Mouse (Mus musculus) stomach, embryonic 16.5 days (tissue): ENCODE data around the gene Tdrd7. TPM values are rescaled to one million over a fixed set of nuclear protein-coding genes. Genes with fewer than 3 reads are reported as not detected.
A peak's percentile ranks its signal among the peaks of the same experiment; 100 is the strongest.

ENCODE experiments used
- ATAC-seq: fragments of 200-750 bp; cut with Nextera tagmentation; 2 replicates; pipeline ENCODE4 v1.8.0; 2017; ENCODE audit warnings: moderate number of reproducible peaks, moderate TSS enrichment; ENCODE audit not compliant: insufficient read depth, low FRiP score
- H3K27ac ChIP-seq: fragments of 300-500 bp; sonication (generic); 2 replicates; pipeline ENCODE4 v1.5.1; 2014; ENCODE audit warnings: low read length
- H3K27me3 ChIP-seq: fragments of 300-500 bp; sonication (generic); 2 replicates; pipeline ENCODE4 v1.6.1; 2014; ENCODE audit warnings: low read length, control low read depth, mixed read lengths; ENCODE audit not compliant: control insufficient read depth, insufficient read depth
- H3K36me3 ChIP-seq: fragments of 300-500 bp; sonication (generic); 2 replicates; pipeline ENCODE4 v1.6.1; 2014; ENCODE audit warnings: low read length; ENCODE audit not compliant: control insufficient read depth, insufficient read depth
- H3K4me1 ChIP-seq: fragments of 300-500 bp; sonication (generic); 2 replicates; pipeline ENCODE4 v1.6.1; 2014; ENCODE audit warnings: low read length, control low read depth, mixed read lengths; ENCODE audit not compliant: control insufficient read depth, insufficient read depth
- H3K4me2 ChIP-seq: fragments of 300-500 bp; sonication (generic); 2 replicates; pipeline ENCODE4 v1.6.1; 2014; ENCODE audit warnings: low read depth, low read length, mixed read lengths
- H3K4me3 ChIP-seq: fragments of 300-500 bp; sonication (generic); replicated peaks from 2 replicates; pipeline ENCODE4 v1.5.1; 2014; ENCODE audit warnings: mild to moderate bottlenecking, low read length
- H3K9ac ChIP-seq: fragments of 300-500 bp; sonication (generic); 2 replicates; pipeline ENCODE4 v1.6.1; 2014; ENCODE audit warnings: low read length
- H3K9me3 ChIP-seq: fragments of 300-500 bp; sonication (generic); replicated peaks from 2 replicates; pipeline ENCODE4 v1.6.1; 2016; ENCODE audit warnings: low read length, control low read depth; ENCODE audit not compliant: control insufficient read depth
- WGBS: fragments of 180-500 bp; shearing (Covaris S2); extraction: QIAGEN DNeasy Blood & Tissue Kit; methylation state at CpG from one replicate; pipeline ENCODE4 v1.1.7; 2014; 5-methylcytosine and 5-hydroxymethylcytosine counted together
- polyA plus RNA-seq: library from polyadenylated mRNA; unstranded; fragments of >200 nt; fragmentation: Nextera tagmentation; extraction: Ambion mirVana; gene quantifications from 2 replicates; pipeline ENCODE4 v1.2.1, GENCODE M21; 2015

Tdrd7 gene
- polyA plus RNA-seq: 22.6 and 24.5 TPM in 2 replicates

- Histone ChIP-seq H3K9me3 (no peaks in the 10 kb centered on the region), H3K27me3 (no peaks in the 10 kb centered on the region), H3K4me2 (peak within 1 kb of the TSS; percentile 36), H3K4me1 (peaks cover 19% of the 10 kb centered on the region), H3K36me3 (no peaks in the 10 kb centered on the region), H3K9ac (0 out of 2 replicates have a peak within 1 kb of the TSS, but pooled peaks have one; percentile 18), H3K27ac (peak within 1 kb of the TSS; percentile 87), H3K4me3 (peak within 1 kb of the TSS; percentile 15; the same call in 1 of the 2 replicates)
- 51% methylated on average over 10 of the region's 10 CpGs for WGBS
- peak; percentile 61; the same call in 1 of the 2 replicates for ATAC-seq
These were observed at the start of gene Tdrd7 for GRCm38 (mm10) chr4:45964771-45965439. TSS of gene Tdrd7 (plus strand) at chr4:45965334.

- H3K4me1 ChIP-seq: no peaks in the 10 kb centered on the region
- H3K27me3 ChIP-seq: no peaks in the 10 kb centered on the region
- H3K4me2 ChIP-seq: no peak overlapping the region
- no peaks in the 10 kb centered on the region for H3K36me3 ChIP-seq
- no peak overlapping the region for H3K4me3 ChIP-seq
- H3K9me3 ChIP-seq: no peaks in the 10 kb centered on the region
- 72% methylated on average over 7 of the region's 7 CpGs for WGBS
- no peak overlapping the region for H3K9ac ChIP-seq
- H3K27ac ChIP-seq: no peak overlapping the region
- no peak for ATAC-seq
These were observed 48.0 kb upstream of the Tdrd7 start for GRCm38 (mm10) chr4:45917091-45917490.

- WGBS: 77% methylated on average over 10 of the region's 10 CpGs
- Histone ChIP-seq H3K4me3 (no peak overlapping the region), H3K27me3 (no peaks in the 10 kb centered on the region), H3K27ac (no peak overlapping the region), H3K36me3 (no peaks in the 10 kb centered on the region), H3K9ac (no peak overlapping the region), H3K4me2 (no peak overlapping the region), H3K4me1 (no peaks in the 10 kb centered on the region), H3K9me3 (no peaks in the 10 kb centered on the region)
- no peak for ATAC-seq
These were observed 43.3 kb upstream of the Tdrd7 start for GRCm38 (mm10) chr4:45921663-45922435.

GRCm38 (mm10) chr4:45924011-45924410 lies 41.1 kb upstream of the Tdrd7 start:
- H3K27me3 ChIP-seq: no peaks in the 10 kb centered on the region
- no peak for ATAC-seq
- H3K36me3 ChIP-seq: no peaks in the 10 kb centered on the region
- no peak overlapping the region for H3K9ac ChIP-seq
- H3K4me2 ChIP-seq: no peak overlapping the region
- no peaks in the 10 kb centered on the region for H3K9me3 ChIP-seq
- no peak overlapping the region for H3K4me3 ChIP-seq
- H3K4me1 ChIP-seq: no peaks in the 10 kb centered on the region
- no peak overlapping the region for H3K27ac ChIP-seq
- 85% methylated on average over 4 of the region's 4 CpGs for WGBS

GRCm38 (mm10) chr4:45928561-45928960 lies 36.6 kb upstream of the Tdrd7 start:
- Histone ChIP-seq H3K4me1 (no peaks in the 10 kb centered on the region), H3K27me3 (no peaks in the 10 kb centered on the region), H3K4me2 (no peak overlapping the region), H3K9ac (no peak overlapping the region), H3K9me3 (no peaks in the 10 kb centered on the region), H3K36me3 (no peaks in the 10 kb centered on the region), H3K4me3 (no peak overlapping the region), H3K27ac (no peak overlapping the region)
- 76% methylated on average over 4 of the region's 4 CpGs for WGBS
- ATAC-seq: no peak

- Histone ChIP-seq H3K9me3 (no peaks in the 10 kb centered on the region), H3K9ac (no peak overlapping the region), H3K4me2 (peak overlapping the region; percentile 31), H3K27me3 (no peaks in the 10 kb centered on the region), H3K27ac (no peak overlapping the region), H3K4me3 (no peak overlapping the region), H3K36me3 (no peaks in the 10 kb centered on the region), H3K4me1 (peaks cover 5% of the 10 kb centered on the region; the same call in 1 of the 2 replicates)
- 0 out of 2 replicates have a peak, but pooled peaks have one; percentile 58 for ATAC-seq
- WGBS: 23% methylated on average over 13 of the region's 13 CpGs
These were observed 23.5 kb upstream of the Tdrd7 start for GRCm38 (mm10) chr4:45941628-45942044.

GRCm38 (mm10) chr4:45947729-45948128 lies 17.4 kb upstream of the Tdrd7 start:
- no peaks in the 10 kb centered on the region for H3K9me3 ChIP-seq
- ATAC-seq: peak; percentile 51; the same call in 1 of the 2 replicates
- no peaks in the 10 kb centered on the region for H3K36me3 ChIP-seq
- no peaks in the 10 kb centered on the region for H3K27me3 ChIP-seq
- no peak overlapping the region for H3K9ac ChIP-seq
- H3K4me1 ChIP-seq: peaks cover 14% of the 10 kb centered on the region
- no peak overlapping the region for H3K4me3 ChIP-seq
- WGBS: 49% methylated on average over 8 of the region's 8 CpGs
- no peak overlapping the region for H3K27ac ChIP-seq
- H3K4me2 ChIP-seq: no peak overlapping the region

- Histone ChIP-seq H3K4me2 (no peak overlapping the region), H3K9ac (no peak overlapping the region), H3K27ac (peak overlapping the region; percentile 34), H3K4me3 (no peak overlapping the region), H3K27me3 (no peaks in the 10 kb centered on the region), H3K9me3 (no peaks in the 10 kb centered on the region), H3K4me1 (peaks cover 14% of the 10 kb centered on the region), H3K36me3 (no peaks in the 10 kb centered on the region)
- 77% methylated on average over 7 of the region's 7 CpGs for WGBS
- peak; percentile 4; the same call in 1 of the 2 replicates for ATAC-seq
These were observed 15.9 kb upstream of the Tdrd7 start for GRCm38 (mm10) chr4:45949109-45949848.
